Mouse (Mus musculus) cerebellum, adult 11-12 months (tissue): ENCODE data around the gene Bod1.

Source experiments
- DNase-seq: peaks from one replicate; pipeline ENCODE4 v3.0.0; 2022

Bod1 gene

DNA sequence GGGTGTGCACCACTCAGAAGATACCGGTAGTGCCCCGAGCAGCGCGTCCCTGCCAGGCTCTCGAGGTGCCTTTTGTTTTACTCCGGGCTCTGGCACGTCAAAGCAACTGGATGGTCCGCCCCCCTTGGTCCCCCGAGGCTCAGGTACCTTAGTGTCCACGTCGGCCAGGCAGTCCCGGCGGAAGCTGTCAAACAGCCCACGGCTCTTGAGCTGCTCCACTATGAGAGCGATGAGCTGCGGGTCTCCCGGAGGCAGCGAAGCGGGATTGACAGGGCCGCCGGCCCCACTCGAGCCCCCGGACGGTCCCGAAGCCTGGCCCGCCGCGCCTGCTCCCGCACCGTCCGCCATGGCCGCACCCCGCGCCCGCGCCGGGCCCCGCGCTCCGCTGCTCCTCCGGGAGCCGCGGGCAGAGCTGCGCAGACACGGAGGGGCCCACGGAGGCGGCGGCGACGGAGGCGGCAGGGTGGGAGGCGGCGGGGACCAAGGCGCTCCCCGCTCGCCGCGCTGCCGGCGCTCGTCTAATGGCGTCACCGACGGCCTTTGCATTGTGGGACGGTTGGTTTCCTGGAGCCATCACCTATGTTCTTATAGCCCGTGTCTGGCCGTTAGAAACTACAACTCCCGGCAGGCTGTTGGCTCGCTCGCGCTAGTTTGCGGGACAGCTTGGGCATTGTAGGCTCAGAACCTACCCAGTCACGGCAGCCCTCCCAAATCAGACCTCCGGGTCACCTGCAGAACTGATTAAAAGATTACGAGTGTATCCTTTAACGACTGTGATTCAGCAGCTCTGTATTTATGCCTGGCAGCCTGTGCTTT is at the start of gene Bod1:
Gene Bod1 (minus strand): TSS at position 532 of the 816 bp plus-strand sequence.
- peak; percentile 95 for DNase-seq

- no peak for DNase-seq
Measured at GRCm38 (mm10) chr11:31719090-31719489, 47.4 kb upstream of the Bod1 start.

GRCm38 (mm10) chr11:31717926-31718735 is 46.4 kb upstream of the Bod1 start:
- DNase-seq = no peak

GRCm38 (mm10) chr11:31713641-31714121 is 42.0 kb upstream of the Bod1 start:
- DNase-seq = peak; percentile 93

- DNase-seq = no peak
Measured at GRCm38 (mm10) chr11:31713116-31713515, 41.4 kb upstream of the Bod1 start.

DNA sequence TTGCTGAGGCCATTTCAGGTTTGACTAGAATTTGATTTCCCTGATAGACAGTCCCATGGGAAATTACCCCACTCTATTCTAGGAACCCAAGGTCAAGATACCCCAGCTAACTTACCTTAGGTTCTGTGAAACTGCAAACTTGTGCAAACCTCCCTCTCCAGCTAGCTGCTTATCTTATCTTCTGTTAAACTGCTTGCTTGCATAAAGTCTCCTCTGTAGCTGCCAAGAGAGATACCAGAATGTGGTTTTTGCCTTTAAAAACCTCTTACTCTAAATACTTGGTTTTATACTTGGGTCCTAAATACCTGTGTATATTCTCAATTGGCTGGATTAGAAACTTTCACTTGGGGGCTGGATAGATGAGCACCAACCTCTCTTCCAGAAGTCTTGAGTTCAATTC is 36.1 kb upstream of the Bod1 start:
- no peak for DNase-seq

- DNase-seq = no peak
Measured at GRCm38 (mm10) chr11:31703173-31703572, 31.5 kb upstream of the Bod1 start.

DNA sequence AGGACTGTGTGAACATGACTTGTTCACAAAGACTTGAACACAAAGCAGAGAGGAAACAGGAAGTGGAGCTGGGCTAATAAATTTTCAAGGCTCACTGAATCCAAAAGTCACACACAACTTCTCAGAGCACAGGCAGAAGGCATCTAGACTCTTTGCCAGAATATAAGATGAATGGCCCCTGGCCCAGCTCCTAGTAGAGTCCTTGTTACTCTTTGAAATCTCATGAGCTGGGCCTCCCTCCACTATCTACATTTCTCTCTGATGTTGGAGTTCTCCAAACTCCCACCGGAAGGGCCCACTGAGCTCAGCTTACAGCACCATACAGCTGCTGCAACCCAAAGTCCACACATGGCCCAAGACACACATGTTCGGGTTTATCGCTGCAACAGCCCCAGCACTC is 30.2 kb upstream of the Bod1 start:
- DNase-seq = no peak

DNA sequence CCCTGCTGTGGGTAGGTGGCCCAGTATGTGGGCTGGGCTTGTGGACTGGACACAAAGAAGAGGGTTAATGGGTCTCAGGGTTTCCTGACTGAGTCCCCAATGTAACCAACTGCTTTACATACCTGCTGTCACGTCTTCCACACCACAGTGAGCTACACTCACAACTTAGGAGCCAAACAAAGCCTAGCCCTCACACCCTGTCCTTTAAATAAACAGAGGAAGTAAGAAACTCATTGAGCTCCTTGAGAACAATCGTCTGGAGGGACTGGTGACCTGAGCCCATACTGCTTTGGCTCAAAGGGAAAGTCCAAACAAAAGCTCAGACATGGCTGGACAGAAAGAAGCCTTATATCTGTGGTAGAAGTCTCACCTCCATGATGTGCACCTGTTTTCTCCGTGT is 27.8 kb upstream of the Bod1 start:
- DNase-seq = no peak

DNA sequence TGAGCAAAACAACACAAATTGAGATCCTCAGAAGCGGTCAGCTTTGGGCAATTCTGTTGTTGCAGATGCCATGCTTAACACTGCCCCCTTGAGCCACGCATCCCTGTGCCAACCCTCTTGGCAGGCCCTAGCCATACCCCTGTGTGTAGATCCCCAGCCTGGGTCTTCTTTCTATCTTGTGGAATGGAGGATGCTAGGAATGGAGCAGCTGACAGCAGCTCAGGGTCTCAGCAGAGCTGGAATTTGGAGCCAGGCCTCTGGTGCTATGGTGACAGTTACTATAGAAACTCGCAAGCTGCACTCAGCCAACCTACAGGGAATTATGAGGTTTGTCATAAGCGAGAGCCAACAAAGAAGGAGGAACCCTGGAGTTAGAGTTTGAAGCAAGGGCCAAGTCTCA is 23.1 kb upstream of the Bod1 start:
- DNase-seq = no peak

DNA sequence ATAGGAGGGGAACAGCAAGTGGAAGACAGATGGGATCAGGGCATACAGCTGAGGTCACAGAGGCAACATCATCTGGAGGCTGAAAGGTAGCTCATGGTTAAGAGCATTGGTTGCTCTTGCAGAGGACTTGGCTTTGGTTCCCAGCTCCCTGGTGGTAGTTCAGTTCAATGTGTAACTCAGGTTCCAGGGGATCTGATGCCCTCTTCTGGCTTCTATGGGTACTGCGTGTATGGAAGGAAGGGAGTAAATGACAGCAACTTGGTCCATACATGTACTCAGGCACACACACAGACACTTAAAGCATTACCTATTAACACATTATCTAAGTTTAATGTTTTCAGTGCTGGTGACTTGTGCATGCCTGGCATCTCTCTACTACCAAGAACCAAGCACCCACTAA is 22.4 kb upstream of the Bod1 start:
- DNase-seq = no peak

DNA sequence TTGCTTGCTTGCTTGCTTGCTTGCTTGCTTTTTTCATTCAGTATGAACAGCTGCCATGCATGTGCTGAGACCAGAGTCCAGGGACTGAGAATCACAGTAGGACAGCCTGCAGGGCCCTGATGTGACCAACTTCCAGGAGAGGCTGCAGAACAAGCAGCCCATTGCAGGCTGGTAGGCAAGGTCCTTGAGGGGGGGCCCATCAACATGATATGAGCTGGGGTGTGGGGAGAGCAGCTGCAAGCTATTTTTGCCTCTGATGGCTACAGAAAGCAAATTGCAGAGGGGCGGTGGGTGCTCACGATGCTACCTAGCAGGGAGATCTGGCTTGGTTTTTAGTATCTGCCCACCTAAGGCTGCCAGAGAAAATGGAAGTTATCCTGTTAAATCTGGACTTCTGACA is 21.6 kb upstream of the Bod1 start:
- DNase-seq = no peak

GRCm38 (mm10) chr11:31688956-31689355 is 17.3 kb upstream of the Bod1 start:
- DNase-seq = no peak

DNA sequence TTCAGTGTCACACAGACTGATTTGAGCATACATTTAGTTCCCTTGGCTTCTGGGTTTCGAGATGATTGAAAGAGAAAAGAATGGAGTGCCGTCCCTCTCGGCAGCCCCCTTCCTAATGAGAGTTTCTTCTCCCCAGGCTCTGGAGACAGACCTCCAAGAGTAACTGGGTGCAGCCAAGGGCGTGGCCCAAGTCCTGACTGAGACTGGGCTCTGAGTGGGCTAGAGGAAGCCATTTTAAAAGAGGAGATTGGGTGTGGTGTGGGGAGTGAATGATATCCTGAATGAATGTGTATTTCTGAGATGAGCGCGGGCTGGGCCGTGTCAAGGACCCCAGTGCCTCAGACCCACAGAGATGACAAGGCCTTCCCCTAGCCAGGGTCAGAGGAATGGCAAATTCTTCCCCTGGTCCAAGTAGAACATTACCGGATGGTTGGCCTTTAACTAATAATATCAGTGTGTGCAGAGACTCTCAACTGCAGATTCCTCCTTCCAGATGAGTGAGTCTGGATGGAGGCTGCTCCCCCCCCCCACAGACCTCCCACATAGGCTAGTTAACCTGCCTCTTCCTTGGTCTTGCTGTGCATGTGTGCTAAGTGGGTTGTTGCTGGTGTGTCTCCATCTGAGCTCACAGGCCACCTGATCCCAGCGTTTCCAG is 13.4 kb upstream of the Bod1 start:
- DNase-seq = no peak

- no peak for DNase-seq
Measured at GRCm38 (mm10) chr11:31684126-31684525, 12.4 kb upstream of the Bod1 start.

GRCm38 (mm10) chr11:31679840-31680381 is 8.2 kb upstream of the Bod1 start:
- DNase-seq = no peak

GRCm38 (mm10) chr11:31677309-31677708 is 5.6 kb upstream of the Bod1 start:
- no peak for DNase-seq

DNA sequence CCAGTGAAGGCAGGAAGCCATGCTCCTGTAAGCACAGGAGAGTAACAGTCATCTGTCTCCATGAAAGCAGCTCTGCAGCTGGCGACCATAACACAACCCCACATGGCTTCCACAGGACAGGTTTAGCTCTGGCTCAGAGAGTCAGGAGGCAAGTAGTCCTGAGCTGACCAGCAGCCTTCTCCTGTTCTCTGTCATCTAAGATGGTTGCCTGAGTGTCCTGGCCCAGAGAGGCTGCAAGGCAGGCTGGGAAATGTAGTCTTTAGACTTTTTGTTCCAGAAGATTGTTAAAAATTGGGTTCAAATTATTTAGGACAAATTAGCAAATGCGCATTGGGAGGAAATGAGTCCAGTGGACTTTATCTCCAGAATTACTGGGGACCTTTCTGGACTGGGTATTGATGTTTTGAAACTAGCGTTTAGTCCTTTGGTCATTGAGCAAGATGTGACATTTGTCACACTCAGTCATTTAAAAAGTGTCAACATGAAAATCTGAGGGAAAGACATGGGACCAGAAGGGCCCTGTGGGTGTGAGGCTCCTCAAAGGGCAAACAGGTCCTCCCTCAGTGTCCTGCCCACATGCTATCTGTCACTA is 5.1 kb upstream of the Bod1 start:
- no peak for DNase-seq

DNA sequence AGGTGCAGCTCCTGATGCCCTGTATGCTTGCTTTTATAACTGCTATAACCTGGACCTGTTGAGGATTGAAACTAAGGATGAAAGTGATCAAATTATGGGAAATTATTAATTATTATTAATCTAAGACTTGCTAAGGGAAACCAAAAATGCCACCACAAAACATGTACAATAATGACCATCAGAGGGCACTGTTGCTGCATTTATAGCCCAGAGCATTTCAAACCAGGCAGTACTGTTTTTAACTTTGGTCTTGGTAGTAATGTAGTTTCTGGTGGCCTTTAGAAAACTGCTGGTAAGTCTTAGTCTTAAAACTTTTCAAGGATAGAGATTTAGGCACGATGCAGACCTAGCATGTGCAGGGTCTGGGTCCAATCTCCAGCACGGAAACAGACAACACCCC is 3.7 kb upstream of the Bod1 start:
- no peak for DNase-seq

DNA sequence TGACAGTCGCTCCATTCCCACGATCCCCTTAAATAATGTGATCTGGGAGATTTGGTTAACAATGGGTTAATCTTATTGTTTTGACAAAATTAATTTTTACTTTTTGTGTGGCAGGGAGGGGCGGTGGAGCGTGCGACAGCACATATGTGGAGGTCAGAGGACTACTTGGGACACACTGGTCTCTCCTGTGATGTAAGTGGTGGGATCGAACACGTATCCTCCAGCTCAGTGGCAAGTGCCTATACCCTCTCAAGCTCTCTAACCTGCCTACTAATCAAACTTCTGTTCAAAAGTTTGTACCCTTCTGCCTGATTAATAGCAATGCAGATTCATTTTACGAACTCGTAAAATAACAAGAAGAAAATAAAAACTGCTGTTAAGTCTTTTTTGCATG is 482 bp upstream of the Bod1 start:
- no peak for DNase-seq

DNA sequence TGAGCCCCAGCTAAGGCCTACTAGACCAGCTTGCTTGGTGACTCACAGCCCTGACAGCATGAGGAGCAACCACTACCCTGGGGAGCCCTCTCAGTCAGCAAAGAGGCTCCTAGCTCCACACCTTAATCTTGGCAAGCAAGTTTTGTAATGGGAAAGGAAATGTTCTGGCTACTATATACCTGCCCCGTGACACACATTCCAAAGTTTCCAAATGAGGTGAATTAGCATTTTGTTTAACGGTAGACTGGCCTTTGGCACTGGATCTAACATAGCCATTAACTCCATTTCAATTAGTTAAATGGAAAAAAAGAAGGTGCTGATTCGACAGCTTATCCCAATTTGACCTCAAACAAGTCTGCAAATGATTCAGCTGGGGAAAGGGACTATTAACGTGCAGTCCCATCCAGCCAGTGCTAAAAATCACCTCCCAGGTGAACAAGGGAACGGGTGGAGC is 1.2 kb downstream of the Bod1 start:
- no peak for DNase-seq

DNA sequence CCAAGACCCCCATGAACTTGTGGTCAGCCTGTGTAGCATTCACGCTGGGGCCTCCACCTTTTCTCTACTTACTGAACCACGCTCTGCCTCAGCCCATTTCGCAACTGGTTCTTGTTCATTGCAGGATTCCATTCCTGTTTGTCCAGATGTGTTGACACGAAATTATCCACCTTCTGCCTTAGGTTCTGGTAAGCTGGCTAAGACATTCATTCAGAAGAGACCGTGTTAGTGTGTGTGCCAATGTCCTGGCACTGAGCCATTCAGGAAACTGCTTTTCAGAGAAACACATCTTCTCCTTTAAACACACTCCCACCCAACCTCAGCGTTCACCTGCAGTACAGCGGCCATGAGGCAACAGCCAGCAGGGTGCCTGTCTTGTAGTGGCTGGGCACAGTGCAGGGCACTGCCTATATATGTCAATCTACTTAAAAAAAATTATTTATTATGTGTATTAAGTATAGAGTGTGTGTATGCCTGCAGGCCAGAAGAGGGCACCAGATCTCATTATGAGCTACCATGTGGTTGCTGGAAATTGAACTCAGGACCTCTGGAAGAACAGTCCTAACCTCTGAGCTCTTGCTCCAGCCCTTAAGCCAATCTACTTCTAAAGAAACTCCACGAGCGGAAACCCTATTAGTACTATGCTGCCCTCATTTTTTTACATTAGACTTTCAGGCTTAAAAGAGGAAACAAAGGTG is 2.4 kb downstream of the Bod1 start:
- no peak for DNase-seq
